Mouse (Mus musculus) embryonic facial prominence, embryonic 15.5 days (tissue): ENCODE results near the gene Rergl. TPM values are rescaled to one million over a fixed set of nuclear protein-coding genes. Genes with fewer than 3 reads are reported as not detected.

Experiments used
- polyA plus RNA-seq: library from polyadenylated mRNA; unstranded; fragments of >200 nt; fragmentation: Nextera tagmentation; extraction: Ambion mirVana; gene quantifications from 2 replicates; pipeline ENCODE4 v1.2.1, GENCODE M21; 2015

Rergl gene
- polyA plus RNA-seq, 1 experiment from 2014 or later = not detected

Other genes starting within 250 kb of the Rergl start
- gene Pik3c2g, start 85.2 kb upstream of the Rergl start, polyA plus RNA-seq = 1.1 and 1.4 TPM in 2 replicates